Mouse (Mus musculus): ENCODE results near the gene Vti1a.

GRCm38 (mm10) chr19:55618546-55618945 lies 302.5 kb downstream of the Vti1a start:
- TF ChIP-seq CTCF (IDR thresholded peaks at IDR 0.05; ENCODE audit: low read depth) (no peak), EP300 (IDR thresholded peaks at IDR 0.05; ENCODE audit: low read depth) (no peak)
